Mouse (Mus musculus) ovary, postnatal 10 days (tissue): Measurements from ENCODE around the gene Itga6.

Source experiments
- DNase-seq: peaks from one replicate; pipeline ENCODE4 v3.0.0; 2022; ENCODE audit warnings: low spot score

Gene Itga6

DNA sequence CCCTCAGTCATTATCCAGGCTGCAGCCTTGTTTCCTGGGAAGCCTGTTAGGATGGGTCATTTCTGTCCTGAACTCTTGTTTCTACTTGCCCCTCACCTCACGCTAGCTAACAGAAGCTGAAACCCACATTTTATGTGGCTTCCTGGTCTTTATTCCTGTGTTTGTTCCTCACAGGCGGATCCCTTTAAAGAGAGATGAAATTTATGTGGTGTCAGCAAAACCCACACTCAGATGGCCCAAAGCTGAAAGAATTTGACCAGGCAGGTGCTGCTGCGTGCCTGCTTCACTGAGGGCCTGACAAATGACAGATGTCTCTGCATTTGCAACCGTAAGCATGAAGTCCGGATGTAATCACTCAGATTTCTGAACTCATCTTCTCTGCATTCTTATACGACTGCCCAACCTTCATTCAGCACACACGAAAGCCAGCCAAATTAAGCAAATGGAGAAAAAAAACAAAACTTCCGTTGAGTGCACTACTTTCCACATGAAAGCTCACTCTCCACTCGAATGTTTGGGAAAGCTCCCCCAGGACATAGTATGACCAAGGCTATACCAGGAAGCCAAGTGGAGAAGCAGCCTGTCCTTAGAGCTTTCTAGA lies 10.5 kb upstream of the Itga6 start:
- no peak for DNase-seq

DNA sequence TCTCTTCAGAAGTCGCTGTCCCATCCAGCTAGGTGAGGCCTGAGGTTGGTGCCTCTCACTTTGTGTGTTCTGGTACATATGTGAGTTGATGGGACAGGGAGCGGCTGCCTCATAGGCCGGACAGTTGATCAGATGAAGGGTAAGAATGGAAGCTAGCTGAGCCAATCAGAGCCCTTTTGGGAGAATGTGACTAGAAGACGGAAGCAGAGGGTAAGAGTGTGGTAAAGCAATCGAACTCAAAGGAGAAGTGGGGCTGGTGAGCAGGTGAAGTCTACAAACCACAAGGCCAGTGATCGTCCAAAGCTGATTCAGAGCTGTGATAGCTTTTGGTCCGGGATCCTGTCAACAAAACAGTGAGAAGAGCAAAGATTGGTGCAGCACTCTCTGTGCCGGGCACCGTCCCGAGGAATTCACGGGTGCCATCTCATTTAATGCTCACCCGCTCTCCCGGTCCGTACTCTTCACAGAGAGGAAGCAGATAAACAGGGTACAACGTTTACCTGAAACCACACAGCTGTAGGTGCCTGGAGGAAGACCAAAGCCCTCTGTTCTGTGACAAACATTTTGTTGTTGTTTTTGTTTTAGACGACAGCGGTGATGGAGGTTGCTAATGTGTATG lies 9.8 kb upstream of the Itga6 start:
- no peak for DNase-seq

DNA sequence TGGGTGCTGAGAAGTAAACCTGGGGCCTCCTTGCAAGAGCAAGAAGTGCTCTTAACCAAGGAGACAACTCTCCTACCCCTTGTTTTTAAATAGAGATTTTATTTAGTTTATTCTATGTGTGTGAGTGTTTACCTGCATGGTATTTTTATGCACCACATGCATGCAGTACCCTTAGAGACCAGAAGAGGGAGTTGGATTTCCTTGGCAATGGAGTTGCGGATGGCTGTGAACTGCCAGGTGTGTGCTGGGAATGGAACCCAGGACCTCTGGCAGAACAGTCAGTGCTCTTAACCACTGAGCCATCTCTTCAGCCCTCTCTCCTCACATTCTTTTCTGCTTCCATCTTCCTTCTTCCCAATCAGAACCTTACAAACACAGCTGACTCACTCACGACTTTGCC lies 9.2 kb upstream of the Itga6 start:
- no peak for DNase-seq

DNA sequence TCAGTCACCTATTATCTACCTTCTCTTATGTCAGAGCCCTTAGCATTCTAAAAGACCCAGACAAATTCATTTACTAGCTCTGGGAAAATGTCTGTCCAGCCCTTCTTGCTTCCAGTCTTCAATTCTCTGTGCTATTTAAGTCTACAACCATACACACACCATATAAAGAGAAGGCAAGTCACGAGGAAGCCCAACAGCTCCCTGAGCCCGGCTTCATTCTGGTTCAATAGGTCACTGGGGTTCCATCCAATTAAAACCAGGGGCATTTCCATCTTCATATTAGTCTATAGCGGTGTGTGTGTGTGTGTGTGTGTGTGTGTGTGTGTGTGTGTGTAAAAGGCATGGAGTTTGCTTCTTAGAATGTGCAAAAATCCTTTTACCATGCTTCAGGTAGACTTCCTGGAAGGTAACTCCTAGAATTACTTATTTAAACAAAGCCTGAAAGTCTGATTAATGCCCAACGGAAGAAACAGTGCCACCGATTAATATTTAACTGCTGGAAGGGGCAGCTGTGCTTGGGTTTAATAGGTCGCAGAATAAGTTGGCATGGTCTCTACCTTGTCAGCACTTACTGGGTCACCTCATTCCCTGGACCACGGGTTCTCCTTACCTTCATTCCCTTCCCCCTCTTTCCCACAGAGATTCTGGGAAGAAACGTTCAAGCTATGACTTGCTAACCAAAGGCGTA lies 6.1 kb upstream of the Itga6 start:
- no peak for DNase-seq

DNA sequence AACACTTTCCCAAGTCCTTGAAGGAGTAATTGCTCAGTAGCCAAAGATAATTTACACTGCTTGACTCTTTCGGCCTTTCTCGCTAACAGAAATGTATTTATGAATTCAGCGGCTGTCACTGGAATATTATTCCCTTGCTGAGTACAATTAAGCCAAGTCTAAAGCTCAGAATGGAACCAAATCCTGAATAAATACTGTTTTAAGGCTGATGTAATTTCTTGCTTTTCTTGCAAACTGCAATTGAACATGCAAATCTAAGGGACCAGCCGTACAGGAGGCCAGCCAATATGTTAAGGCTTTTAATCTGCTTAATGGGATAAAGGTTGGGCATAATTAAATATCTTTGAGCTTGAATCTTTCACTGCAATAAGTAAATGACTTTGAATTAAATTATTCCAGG lies 2.9 kb upstream of the Itga6 start:
- DNase-seq: no peak

DNA sequence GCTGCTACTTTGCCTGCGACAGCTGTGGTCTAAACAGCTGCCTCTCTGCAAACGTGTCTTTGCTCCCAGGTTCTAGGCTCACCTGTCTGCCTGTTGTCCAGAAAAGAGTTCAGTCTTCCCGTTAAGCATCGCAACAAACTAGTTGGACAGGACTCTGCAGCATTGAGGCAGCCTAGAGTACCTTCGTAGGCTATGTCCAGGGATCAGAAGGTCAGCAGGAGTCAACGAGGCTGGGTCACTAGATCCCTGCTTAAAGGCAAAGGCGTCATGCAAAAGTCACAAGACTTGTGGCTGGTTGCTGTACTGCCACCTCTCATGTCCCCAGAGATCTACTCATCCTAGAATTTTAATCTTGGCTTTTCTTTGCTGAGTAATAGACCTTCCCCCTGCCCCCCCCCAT lies 2.0 kb upstream of the Itga6 start:
- DNase-seq: no peak

DNA sequence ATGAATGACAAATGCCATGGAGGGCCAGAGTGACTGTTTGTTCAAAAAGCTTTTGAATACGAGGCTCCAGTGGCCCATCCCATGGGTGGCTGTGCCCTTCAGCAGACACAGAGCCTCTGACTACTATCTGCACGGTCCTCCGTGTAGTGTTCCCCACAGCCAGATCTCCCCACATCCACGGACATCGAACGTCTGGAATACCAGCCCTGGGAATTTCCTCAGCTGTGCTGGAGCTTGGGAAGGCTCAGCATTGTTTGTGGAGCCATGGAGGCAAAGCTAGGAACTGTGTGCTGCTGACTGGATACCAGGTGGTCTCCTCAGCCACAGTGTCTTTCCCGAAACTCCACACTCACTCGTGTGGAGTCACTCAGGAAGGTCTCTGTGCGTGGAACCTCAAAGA lies 1.1 kb upstream of the Itga6 start:
- DNase-seq: no peak

DNA sequence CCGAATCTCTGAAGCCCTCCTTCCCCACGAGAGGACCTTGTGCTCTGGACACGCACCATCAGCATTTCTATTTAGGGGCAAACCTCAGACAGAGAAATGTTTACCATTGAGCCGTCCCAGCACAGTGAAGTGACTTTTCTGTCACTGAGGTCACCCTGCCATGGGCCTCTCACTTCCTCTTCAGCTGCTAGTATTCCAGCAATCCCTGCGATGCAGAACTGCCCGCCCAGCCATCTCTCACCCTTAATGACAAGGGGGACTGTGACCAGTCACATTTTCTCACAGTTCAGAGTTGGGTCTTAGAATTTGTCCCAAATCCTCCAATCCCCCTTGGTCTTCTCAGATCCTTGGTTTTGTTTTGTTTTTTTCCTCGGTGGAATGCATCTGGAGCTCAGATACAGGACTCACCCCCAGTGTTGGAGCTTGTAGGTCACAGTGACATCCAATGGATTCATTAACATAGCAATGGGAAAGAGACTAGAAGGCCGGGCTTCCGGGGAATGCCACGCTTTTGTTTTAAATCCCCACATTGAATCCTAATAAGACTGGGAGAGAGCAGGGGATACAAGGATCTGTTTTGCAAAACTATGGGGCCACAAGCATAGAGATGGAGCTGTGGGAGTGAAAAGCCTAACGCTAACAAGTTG lies 432 bp upstream of the Itga6 start:
- no peak for DNase-seq

DNA sequence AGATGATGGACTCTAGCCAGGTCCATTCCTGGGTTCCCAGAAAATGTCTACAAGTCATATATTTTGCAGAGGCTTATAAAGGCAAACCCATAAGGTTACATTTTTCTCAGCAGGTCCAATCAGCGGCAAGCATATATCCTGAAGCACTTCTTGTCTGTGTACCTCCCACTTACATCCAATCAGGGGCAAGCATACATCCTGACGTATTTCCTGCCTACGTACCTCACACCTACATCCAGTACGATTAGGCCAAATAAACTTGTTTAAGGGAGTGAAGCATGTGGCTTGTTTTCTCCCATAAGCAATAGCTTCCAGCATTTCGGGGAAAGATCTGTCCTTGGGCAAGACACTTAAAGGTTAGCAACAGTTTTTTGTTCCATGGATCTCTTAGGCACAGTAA lies 3.0 kb downstream of the Itga6 start:
- DNase-seq: no peak

DNA sequence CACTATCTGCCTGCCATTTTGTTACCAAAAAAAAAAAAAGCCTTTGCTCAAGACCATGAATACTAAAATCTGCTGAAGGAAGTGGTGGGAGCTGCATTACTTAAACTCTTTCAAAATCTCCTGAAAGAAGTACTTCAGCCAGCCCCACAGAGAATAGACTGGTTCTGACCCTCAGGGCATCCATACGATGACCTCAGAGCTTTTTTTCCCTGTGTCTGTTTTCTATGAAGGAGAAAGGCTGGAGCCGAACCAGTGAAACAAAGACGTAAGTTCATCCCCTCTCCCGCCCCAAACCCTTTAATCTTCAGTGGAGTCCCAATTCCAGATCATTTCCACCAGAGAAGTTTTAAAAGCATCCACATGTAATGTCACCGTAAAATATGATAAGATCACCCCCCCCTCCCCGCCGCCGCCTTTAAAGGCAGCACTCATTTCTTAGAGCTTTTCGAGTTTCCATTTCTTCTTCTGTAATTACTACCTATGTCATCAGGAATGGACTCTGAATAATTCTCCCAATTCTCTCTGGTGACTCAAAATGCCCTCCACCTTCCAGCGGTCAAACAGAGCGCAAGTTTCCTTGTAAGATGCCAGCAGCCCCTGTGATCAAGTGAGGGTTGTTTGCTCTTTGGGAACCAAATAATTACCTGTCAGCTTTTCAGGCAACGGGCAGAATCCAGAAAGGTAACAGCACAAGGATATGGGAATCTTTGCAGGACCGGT lies 4.1 kb downstream of the Itga6 start:
- DNase-seq: no peak

DNA sequence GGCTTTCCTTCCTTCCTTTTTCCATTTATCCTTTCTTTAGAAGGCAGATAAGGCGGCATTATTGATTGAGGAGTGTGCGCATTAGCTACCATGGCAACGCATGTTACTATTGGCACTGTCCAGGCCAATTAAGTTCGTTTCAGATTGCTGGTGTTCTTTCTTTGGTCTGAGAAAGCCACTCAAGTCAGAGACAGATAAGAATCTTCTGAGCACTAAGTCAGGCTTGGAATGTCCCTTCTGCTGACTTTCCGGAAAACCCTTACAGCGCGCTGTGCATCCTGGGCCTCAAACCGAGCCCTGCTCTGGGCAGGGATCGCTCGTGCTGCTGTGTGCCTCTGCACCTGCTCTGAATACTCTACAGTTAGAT lies 4.7 kb downstream of the Itga6 start:
- DNase-seq: no peak

DNA sequence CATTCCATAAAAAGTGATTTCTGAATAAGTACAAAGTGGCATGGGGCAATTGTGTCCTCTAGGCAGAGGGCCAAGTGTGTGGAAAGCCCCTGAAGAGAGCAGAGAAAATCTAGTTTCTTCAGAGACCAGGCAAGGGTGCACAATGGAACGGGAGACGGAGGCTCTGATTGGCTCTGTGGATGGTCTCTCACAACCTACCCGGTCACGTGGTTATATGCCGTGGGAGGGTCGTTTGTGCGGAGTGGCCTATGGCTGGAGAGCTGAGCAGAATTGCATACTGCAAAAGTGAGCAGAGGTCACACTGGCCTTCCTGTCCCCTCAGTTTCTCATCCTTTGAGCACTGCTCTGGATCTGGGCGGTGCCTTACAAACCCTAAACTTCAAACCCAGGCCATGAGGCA lies 5.9 kb downstream of the Itga6 start:
- DNase-seq: no peak

DNA sequence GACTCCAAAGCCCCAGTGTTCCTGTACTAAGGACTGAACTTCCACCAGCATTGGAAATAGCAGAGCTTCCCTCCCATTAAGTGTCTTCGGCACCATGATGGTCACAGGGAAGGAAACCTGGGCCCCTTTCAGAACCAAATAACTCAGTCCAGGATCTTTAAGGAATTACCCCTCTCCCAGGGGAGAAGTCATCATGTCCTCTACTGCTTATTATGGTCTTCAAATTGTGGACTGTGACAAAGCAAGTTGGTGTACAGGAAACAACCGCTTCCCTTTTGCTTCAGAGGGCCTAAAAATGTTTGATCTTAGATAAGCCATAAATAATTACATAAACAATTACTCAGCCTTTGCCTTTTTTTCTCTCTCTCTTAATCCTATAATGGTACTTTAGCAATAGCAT lies 6.4 kb downstream of the Itga6 start:
- no peak for DNase-seq

DNA sequence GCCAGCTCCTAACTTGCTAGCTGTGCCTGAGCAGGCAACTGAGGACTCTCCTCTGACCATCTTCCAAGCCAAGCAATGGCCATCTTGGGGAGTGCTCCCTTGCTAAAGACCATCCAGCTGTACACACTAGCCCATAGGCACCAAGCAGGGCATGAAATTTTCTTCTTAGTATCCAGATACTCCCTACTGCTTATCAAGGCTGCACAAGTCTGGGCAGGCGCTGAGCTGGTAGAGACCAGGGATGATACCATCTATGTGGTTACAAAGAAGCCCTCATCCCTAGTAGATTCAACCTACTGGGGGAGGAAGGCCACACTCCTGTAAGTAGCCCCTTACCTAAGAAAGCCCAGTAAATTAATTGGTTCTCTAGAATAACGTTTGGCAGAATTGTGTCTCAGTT lies 7.0 kb downstream of the Itga6 start:
- no peak for DNase-seq

DNA sequence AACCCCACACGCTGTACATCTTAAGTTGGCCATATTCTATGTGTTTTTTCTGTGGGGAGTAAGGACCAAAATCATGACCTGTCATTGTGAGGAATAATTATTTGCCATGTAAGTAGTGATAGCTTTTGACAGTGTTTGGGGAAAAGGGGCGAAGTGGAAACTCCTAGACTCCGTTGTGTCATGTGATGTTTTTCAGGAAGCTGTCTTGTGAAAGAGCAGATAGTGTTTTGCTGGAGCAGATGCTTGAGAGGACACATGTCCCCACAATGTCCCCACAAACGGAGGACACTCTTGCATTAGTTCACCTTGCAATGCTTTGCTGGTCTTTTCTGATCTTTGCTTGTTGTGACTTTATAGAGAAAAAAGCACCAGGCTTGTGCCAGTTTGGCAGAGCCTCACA lies 7.7 kb downstream of the Itga6 start:
- no peak for DNase-seq

DNA sequence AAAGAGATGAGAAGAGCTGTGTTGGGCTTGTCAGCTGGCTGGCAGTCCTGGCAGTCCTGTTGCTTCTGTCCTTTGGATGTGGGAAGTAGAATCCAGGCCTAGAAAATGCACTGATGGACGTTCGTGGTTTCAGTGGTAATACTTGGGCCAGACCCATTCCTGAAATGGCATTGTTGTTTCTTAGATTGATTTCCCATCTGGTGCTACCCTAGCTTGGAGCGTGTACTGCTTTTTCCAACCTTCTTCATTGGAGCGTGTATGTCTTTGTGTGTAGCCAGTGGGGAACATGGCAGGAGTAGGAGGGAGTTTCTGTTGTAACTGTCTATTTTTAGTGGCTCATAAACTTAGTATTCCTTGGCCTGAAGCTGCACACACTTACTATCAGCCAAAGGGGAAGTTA lies 10.3 kb downstream of the Itga6 start:
- DNase-seq: no peak

DNA sequence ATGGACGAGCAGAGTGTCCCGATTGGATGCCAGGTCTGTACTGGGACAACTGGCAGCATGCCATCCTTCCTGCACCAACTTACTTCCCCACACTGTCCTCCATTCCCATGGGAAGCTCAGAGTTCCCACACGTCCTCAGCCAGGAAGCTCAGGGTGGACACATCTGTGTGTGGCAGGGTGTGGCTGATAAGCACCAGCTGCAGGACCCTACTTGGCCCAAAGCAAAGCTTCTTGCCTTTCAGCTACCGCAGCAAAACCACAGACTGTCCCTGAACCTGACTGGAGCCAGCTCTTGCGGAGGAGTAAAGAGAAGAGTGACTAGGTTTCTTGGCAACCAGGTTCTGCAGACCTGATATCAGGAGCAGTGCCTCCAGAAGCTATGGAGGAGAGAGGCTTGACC lies 11.7 kb downstream of the Itga6 start:
- DNase-seq: no peak

DNA sequence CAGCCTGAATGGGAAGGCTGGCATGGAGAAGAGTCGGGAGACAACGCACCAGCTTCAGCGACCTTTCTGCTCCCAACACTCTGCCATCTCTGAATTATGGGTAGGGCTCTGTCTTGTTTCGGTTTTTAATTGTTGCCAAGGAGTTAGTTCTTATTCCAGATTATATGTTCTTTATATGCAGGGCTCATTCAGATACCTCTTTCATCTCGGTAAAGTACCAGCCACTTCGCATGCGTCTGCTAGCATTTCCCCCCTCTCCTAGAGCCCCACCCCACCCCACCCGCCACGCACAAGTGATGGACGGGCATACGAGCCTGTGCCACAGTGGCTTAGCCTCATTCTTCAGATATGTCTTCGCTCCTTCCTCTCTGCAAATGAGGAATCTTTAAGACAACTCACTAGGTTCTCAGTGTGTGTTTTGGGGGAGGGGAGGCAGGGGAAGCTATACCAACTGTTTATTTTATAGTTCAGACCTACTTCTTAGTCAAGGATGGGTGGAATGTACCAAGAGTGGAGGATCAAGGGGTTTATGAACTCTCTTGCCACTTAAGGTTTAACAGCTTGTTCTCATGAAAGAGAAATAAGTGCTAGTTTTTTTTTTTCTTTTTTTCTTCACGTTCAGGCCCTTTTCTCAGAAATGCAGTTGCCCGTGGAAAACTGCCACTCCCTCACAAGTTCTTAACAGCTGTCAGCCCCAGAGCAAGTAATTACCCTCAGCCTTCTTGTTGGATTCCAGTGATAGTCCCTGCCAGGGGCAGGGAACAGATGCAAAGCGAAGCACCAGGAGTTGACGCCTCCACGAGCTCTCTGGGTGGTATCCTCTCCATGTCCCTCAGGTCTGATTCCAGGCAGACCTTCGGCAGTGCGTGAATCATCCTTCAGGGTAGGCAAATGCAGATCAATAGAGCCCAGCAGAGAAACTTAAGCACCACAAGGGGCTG lies 13.4 kb downstream of the Itga6 start:
- no peak for DNase-seq

DNA sequence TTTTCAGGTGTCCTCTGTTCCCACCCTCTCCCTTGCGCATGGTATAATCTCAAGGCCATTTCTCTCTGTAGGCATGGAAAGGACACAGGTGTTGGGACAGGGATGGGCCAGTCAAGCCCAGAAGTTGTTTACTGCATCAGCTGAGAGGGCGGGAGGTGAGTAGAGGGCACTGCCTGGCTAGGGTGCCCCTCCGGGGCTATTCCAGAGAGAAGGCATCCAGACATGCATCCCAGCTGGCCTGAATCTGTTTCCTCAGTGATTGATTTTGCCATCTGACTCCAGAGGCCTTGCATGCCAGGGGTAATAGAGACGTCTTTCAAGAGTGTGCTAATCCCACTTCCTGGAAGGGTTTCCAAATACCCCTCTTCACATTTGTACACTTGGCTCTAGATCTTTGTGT lies 14.7 kb downstream of the Itga6 start:
- DNase-seq: no peak

DNA sequence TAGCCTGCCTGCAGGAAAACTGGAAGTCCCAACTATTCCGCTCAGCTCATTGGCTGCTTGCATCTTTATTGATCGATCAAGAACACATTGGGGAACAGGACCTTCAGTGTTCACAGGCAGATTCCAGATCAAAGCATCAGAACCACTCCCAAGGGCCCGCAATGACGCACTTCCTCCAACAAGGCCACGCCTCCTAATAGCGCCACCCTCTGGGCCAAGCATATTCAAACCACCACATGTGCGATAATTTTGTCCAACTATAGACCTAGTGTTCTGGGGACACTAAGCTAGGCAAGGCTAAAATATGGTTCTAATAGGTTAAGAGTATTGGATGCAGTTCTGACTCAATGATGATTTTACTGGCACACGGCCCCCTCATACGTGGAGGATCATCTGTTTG lies 15.7 kb downstream of the Itga6 start:
- DNase-seq: no peak

DNA sequence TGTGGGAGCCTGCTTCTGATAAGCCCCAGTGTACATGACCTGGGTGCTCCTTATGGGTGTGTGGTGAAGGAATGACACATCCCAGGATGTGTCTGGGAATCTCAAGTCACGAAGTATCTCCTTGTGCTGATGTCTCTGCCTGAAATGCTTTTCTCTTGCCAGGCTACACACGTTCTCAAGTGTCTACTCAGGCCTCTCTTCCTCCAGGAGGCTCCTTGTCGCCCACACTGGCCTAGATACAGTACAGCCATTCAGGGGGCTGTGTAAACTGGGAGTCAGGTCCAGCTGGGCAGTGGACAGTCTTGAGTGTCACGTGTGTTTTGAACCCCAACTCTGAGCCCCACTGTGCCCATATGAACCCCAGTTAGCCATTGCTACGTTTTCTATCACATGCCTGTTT lies 19.1 kb downstream of the Itga6 start:
- DNase-seq: no peak
